Mouse (Mus musculus) liver, embryonic 14.5 days (tissue): ENCODE measurements at regions not wholly inside any gene's neighbourhood (a gene's known extent, or its start where the extent isn't known, plus 50 kb on each side); places are given as distances from the start of the nearest gene placed in this dataset.

Experiments
- CTCF ChIP-seq: IDR thresholded peaks from 2 replicates; pipeline ENCODE4 v1.5.1; 2016; ENCODE audit warnings: antibody characterized with exemption, low read depth, control low read depth
- EP300 ChIP-seq: IDR thresholded peaks from 2 replicates; pipeline ENCODE4 v1.6.1; 2016; ENCODE audit warnings: antibody characterized with exemption, low read depth

DNA sequence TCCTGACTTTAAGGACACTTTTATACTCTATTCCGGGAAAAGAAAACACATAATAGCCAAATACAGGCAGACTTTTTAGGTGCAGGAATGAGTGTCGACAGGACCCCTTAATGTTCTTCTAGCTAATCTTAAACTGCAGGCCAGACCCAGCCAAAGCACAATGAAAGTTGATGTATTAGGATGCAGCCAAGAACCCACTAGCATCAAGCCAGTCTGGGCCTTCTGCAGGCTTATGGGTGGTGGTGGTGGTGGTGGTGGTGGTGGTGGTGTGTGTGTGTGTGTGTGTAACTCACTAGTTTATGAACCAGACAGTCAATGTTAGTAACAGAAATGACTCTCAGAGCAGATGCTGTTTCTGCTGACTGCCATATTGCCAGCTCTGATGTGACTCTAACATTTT, 178.6 kb downstream of the Rnf152 start:
- TF ChIP-seq CTCF = no peak
- TF ChIP-seq EP300 = no peak
